Mouse (Mus musculus): Measurements from ENCODE around the gene Nhs. TPM values are rescaled to one million over a fixed set of nuclear protein-coding genes. Genes with fewer than 3 reads are reported as not detected.

Nhs gene
- polyA plus RNA-seq, 1 experiment from 2014 or later: 2.0 TPM

GRCm38 (mm10) chrX:161997170-161997795, 162.2 kb downstream of the Nhs start:
- DNase-seq (ENCODE audit: low spot score) (no peak), ATAC-seq (replicated peaks; ENCODE audit: low FRiP score, low TSS enrichment, low read depth) (no peak)
- H3K36me3 ChIP-seq (ENCODE audit: control insufficient read depth, insufficient read depth, low read length): no peaks in the 10 kb centered on the region
- H3K4me2 ChIP-seq (ENCODE audit: low read length): no peak overlapping the region
- no peaks in the 10 kb centered on the region for H3K9me3 ChIP-seq (ENCODE audit: control insufficient read depth, low read length)
- H3K4me3 ChIP-seq (ENCODE audit: low read depth, low read length): no peak overlapping the region
- 46% methylated on average over 2 of the region's 2 CpGs for WGBS
- no peaks in the 10 kb centered on the region for H3K4me1 ChIP-seq (replicated peaks; ENCODE audit: control insufficient read depth, insufficient read depth, low read length)
- no peak overlapping the region for H3K27ac ChIP-seq (ENCODE audit: low read depth)
- H3K9ac ChIP-seq (ENCODE audit: low read length): no peak overlapping the region
- H3K27me3 ChIP-seq (replicated peaks; ENCODE audit: control insufficient read depth, insufficient read depth, low read length): 0 out of 2 replicates have a peak, but pooled peaks cover 13% of the 10 kb centered on the region

DNA sequence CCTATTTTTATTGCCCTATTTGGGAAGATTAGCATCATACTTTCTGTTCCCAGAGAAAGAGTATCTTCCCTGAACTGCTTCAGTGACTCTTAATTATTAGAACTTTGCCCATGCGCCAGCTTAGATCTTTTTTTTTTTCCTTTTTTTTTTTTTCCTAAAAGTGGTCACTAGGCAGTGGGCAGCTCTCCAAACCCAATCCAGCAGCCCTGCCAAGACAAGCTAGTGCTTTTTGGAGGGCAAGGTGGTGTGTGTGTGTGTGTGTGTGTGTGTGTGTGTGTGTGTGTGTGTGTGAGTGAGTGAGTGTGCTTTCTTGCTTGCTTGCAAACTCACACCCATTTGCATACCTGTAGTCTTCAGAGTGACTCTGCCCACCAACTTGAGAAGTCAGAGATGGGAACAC, 169.4 kb downstream of the Nhs start:
- H3K4me2 ChIP-seq (ENCODE audit: low read length): no peak overlapping the region
- no peak overlapping the region for H3K4me3 ChIP-seq (ENCODE audit: low read depth, low read length)
- ATAC-seq (replicated peaks; ENCODE audit: low FRiP score, low TSS enrichment, low read depth): no peak
- no peaks in the 10 kb centered on the region for H3K4me1 ChIP-seq (replicated peaks; ENCODE audit: control insufficient read depth, insufficient read depth, low read length)
- H3K27me3 ChIP-seq (replicated peaks; ENCODE audit: control insufficient read depth, insufficient read depth, low read length): peaks cover 16% of the 10 kb centered on the region; the same call in 1 of the 2 replicates
- 94% methylated on average over 1 of the region's 1 CpGs for WGBS
- no peak overlapping the region for H3K9ac ChIP-seq (ENCODE audit: low read length)
- DNase-seq (ENCODE audit: low spot score): no peak
- H3K27ac ChIP-seq (ENCODE audit: low read depth): no peak overlapping the region
- no peaks in the 10 kb centered on the region for H3K9me3 ChIP-seq (ENCODE audit: control insufficient read depth, low read length)
- H3K36me3 ChIP-seq (ENCODE audit: control insufficient read depth, insufficient read depth, low read length): no peaks in the 10 kb centered on the region

GRCm38 (mm10) chrX:161984961-161985360, 174.6 kb downstream of the Nhs start:
- Histone ChIP-seq H3K36me3 (ENCODE audit: control insufficient read depth, insufficient read depth, low read length) (no peaks in the 10 kb centered on the region), H3K27ac (ENCODE audit: low read depth) (no peak overlapping the region), H3K4me1 (replicated peaks; ENCODE audit: control insufficient read depth, insufficient read depth, low read length) (no peaks in the 10 kb centered on the region), H3K9me3 (ENCODE audit: control insufficient read depth, low read length) (no peaks in the 10 kb centered on the region), H3K4me2 (ENCODE audit: low read length) (no peak overlapping the region), H3K4me3 (ENCODE audit: low read depth, low read length) (no peak overlapping the region), H3K27me3 (replicated peaks; ENCODE audit: control insufficient read depth, insufficient read depth, low read length) (peaks cover 7% of the 10 kb centered on the region; the same call in 1 of the 2 replicates), H3K9ac (ENCODE audit: low read length) (no peak overlapping the region)
- DNase-seq (ENCODE audit: low spot score): no peak
- no peak for ATAC-seq (replicated peaks; ENCODE audit: low FRiP score, low TSS enrichment, low read depth)
- 55% methylated on average over 6 of the region's 6 CpGs for WGBS

GRCm38 (mm10) chrX:161981399-161981798, 178.1 kb downstream of the Nhs start:
- no peak for ATAC-seq (replicated peaks; ENCODE audit: low FRiP score, low TSS enrichment, low read depth)
- DNase-seq (ENCODE audit: low spot score): no peak
- H3K9ac ChIP-seq (ENCODE audit: low read length): no peak overlapping the region
- 0 out of 2 replicates have a peak, but pooled peaks cover 14% of the 10 kb centered on the region for H3K27me3 ChIP-seq (replicated peaks; ENCODE audit: control insufficient read depth, insufficient read depth, low read length)
- no peaks in the 10 kb centered on the region for H3K36me3 ChIP-seq (ENCODE audit: control insufficient read depth, insufficient read depth, low read length)
- H3K27ac ChIP-seq (ENCODE audit: low read depth): no peak overlapping the region
- 37% methylated on average over 6 of the region's 6 CpGs for WGBS
- no peaks in the 10 kb centered on the region for H3K4me1 ChIP-seq (replicated peaks; ENCODE audit: control insufficient read depth, insufficient read depth, low read length)
- no peak overlapping the region for H3K4me2 ChIP-seq (ENCODE audit: low read length)
- H3K4me3 ChIP-seq (ENCODE audit: low read depth, low read length): no peak overlapping the region
- H3K9me3 ChIP-seq (ENCODE audit: control insufficient read depth, low read length): no peaks in the 10 kb centered on the region

- ATAC-seq (replicated peaks; ENCODE audit: low FRiP score, low TSS enrichment, low read depth): no peak
Observed at GRCm38 (mm10) chrX:161979946-161980345, 179.6 kb downstream of the Nhs start.

GRCm38 (mm10) chrX:161977236-161977841, 182.2 kb downstream of the Nhs start:
- DNase-seq (ENCODE audit: low spot score) (no peak), ATAC-seq (replicated peaks; ENCODE audit: low FRiP score, low TSS enrichment, low read depth) (no peak)
- Histone ChIP-seq H3K4me2 (ENCODE audit: low read length) (no peak overlapping the region), H3K9ac (ENCODE audit: low read length) (no peak overlapping the region), H3K9me3 (ENCODE audit: control insufficient read depth, low read length) (no peaks in the 10 kb centered on the region), H3K27ac (ENCODE audit: low read depth) (no peak overlapping the region), H3K36me3 (ENCODE audit: control insufficient read depth, insufficient read depth, low read length) (no peaks in the 10 kb centered on the region), H3K4me1 (replicated peaks; ENCODE audit: control insufficient read depth, insufficient read depth, low read length) (no peaks in the 10 kb centered on the region), H3K4me3 (ENCODE audit: low read depth, low read length) (no peak overlapping the region), H3K27me3 (replicated peaks; ENCODE audit: control insufficient read depth, insufficient read depth, low read length) (0 out of 2 replicates have a peak, but pooled peaks cover 8% of the 10 kb centered on the region)
- 74% methylated on average over 4 of the region's 4 CpGs for WGBS

More at GRCm38 (mm10) chrX:161979946-161980345, 179.6 kb downstream of the Nhs start:
- Histone ChIP-seq H3K36me3 (ENCODE audit: control insufficient read depth, insufficient read depth, low read length) (no peaks in the 10 kb centered on the region), H3K9me3 (ENCODE audit: control insufficient read depth, low read length) (no peaks in the 10 kb centered on the region), H3K4me2 (ENCODE audit: low read length) (no peak overlapping the region), H3K9ac (ENCODE audit: low read length) (no peak overlapping the region), H3K4me1 (replicated peaks; ENCODE audit: control insufficient read depth, insufficient read depth, low read length) (no peaks in the 10 kb centered on the region), H3K27me3 (replicated peaks; ENCODE audit: control insufficient read depth, insufficient read depth, low read length) (0 out of 2 replicates have a peak, but pooled peaks cover 8% of the 10 kb centered on the region), H3K4me3 (ENCODE audit: low read depth, low read length) (no peak overlapping the region), H3K27ac (ENCODE audit: low read depth) (no peak overlapping the region)
- DNase-seq (ENCODE audit: low spot score): no peak

DNA sequence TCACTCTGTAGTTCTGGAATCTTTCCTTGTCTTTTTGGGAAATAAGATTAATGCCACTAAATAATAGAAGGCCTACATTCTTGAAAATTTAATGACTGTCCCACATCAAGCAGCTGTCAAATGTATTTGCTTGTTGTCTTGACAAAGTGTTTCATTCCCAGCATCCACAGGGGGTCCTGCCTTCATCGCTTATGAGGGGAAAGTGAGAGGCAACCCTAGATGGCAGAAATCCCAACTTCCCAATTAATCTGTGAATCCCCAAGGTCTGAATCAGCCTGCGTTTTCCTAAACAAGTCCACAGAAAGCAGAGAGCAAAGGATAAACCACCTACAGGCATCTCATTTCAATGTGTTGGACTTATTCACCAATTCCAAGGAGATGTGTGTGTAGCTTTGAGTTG, 183.2 kb downstream of the Nhs start:
- ATAC-seq (replicated peaks; ENCODE audit: low FRiP score, low TSS enrichment, low read depth): no peak
- Histone ChIP-seq H3K9ac (ENCODE audit: low read length) (no peak overlapping the region), H3K4me2 (ENCODE audit: low read length) (no peak overlapping the region), H3K4me1 (replicated peaks; ENCODE audit: control insufficient read depth, insufficient read depth, low read length) (no peaks in the 10 kb centered on the region), H3K27me3 (replicated peaks; ENCODE audit: control insufficient read depth, insufficient read depth, low read length) (0 out of 2 replicates have a peak, but pooled peaks cover 8% of the 10 kb centered on the region), H3K4me3 (ENCODE audit: low read depth, low read length) (no peak overlapping the region), H3K27ac (ENCODE audit: low read depth) (no peak overlapping the region), H3K9me3 (ENCODE audit: control insufficient read depth, low read length) (no peaks in the 10 kb centered on the region), H3K36me3 (ENCODE audit: control insufficient read depth, insufficient read depth, low read length) (no peaks in the 10 kb centered on the region)
- no peak for DNase-seq (ENCODE audit: low spot score)
- 74% methylated on average over 2 of the region's 2 CpGs for WGBS

DNA sequence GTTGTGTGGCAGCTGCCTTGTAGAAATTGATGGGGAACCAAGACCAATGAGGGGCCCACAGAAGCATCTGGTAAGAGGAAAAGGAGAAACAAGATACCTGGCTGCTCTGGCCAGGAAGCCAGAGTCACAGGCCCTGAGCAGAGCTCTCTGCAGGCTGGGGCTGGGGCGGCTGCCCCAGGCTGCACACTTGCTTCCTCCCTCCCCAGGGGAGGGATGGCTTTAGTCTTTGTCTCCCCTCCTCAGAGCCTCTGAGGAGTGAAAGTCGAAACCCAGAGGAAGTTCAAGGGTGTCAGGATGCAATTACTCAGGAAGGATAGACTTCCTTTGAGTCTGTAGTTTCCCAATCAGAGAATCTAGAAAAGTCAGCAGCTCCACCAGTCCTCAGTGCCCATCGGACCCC, 186.0 kb downstream of the Nhs start:
- no peaks in the 10 kb centered on the region for H3K9me3 ChIP-seq (ENCODE audit: control insufficient read depth, low read length)
- 39% methylated on average over 3 of the region's 3 CpGs for WGBS
- no peak overlapping the region for H3K9ac ChIP-seq (ENCODE audit: low read length)
- DNase-seq (ENCODE audit: low spot score) (no peak), ATAC-seq (replicated peaks; ENCODE audit: low FRiP score, low TSS enrichment, low read depth) (no peak)
- H3K4me2 ChIP-seq (ENCODE audit: low read length): no peak overlapping the region
- H3K27me3 ChIP-seq (replicated peaks; ENCODE audit: control insufficient read depth, insufficient read depth, low read length): peaks cover 7% of the 10 kb centered on the region; the same call in 1 of the 2 replicates
- H3K36me3 ChIP-seq (ENCODE audit: control insufficient read depth, insufficient read depth, low read length): no peaks in the 10 kb centered on the region
- no peaks in the 10 kb centered on the region for H3K4me1 ChIP-seq (replicated peaks; ENCODE audit: control insufficient read depth, insufficient read depth, low read length)
- H3K27ac ChIP-seq (ENCODE audit: low read depth): no peak overlapping the region
- no peak overlapping the region for H3K4me3 ChIP-seq (ENCODE audit: low read depth, low read length)

DNA sequence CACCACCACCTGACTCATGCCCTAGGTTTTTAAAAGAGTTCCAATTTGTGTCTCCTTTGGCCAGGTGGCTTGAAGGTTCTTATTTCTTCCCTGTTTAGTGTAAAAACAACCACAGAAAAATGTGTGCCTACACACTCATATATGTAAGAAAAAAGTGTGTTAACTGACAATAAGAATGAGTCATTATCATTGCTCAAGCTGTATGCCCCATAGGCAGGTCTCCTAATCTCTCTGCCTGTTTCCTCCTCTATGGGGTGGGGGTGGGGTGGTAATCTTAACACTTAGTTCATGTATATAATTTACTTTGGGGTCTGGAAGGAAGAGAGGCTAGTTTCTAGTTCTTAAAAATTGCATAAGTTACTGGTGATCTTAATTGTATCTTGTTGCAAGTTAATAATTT, 186.8 kb downstream of the Nhs start:
- Histone ChIP-seq H3K27me3 (replicated peaks; ENCODE audit: control insufficient read depth, insufficient read depth, low read length) (peaks cover 3% of the 10 kb centered on the region; the same call in 1 of the 2 replicates), H3K27ac (ENCODE audit: low read depth) (no peak overlapping the region), H3K9ac (ENCODE audit: low read length) (no peak overlapping the region), H3K4me2 (ENCODE audit: low read length) (no peak overlapping the region), H3K4me3 (ENCODE audit: low read depth, low read length) (no peak overlapping the region), H3K36me3 (ENCODE audit: control insufficient read depth, insufficient read depth, low read length) (no peaks in the 10 kb centered on the region), H3K4me1 (replicated peaks; ENCODE audit: control insufficient read depth, insufficient read depth, low read length) (no peaks in the 10 kb centered on the region), H3K9me3 (ENCODE audit: control insufficient read depth, low read length) (no peaks in the 10 kb centered on the region)
- no peak for DNase-seq (ENCODE audit: low spot score)
- ATAC-seq (replicated peaks; ENCODE audit: low FRiP score, low TSS enrichment, low read depth): no peak
